Mouse (Mus musculus) neural tube, embryonic 14.5 days (tissue): Measurements from ENCODE around the gene Kif19a. TPM values are rescaled to one million over a fixed set of nuclear protein-coding genes. Genes with fewer than 3 reads are reported as not detected.

Experiments
- ATAC-seq: fragments of 200-750 bp; cut with Nextera tagmentation; 2 replicates; pipeline ENCODE4 v1.8.0; 2017; ENCODE audit warnings: low read depth, mild to moderate bottlenecking, moderate TSS enrichment, moderate library complexity
- H3K27ac ChIP-seq: fragments of 300-500 bp; sonication (generic); 2 replicates; pipeline ENCODE4 v1.5.1; 2014; ENCODE audit warnings: low read depth, mild to moderate bottlenecking, control low read depth, low read length, moderate library complexity, mixed read lengths
- H3K27me3 ChIP-seq: fragments of 300-500 bp; sonication (generic); 2 replicates; pipeline ENCODE4 v1.6.1; 2014; ENCODE audit warnings: low read length; ENCODE audit not compliant: control insufficient read depth, insufficient read depth
- H3K36me3 ChIP-seq: fragments of 300-500 bp; sonication (generic); 2 replicates; pipeline ENCODE4 v1.6.1; 2014; ENCODE audit warnings: low read length, mixed read lengths; ENCODE audit not compliant: control insufficient read depth, insufficient read depth
- H3K4me1 ChIP-seq: fragments of 300-500 bp; sonication (generic); 2 replicates; pipeline ENCODE4 v1.6.1; 2014; ENCODE audit warnings: low read length; ENCODE audit not compliant: control insufficient read depth, insufficient read depth
- H3K4me2 ChIP-seq: fragments of 300-500 bp; sonication (generic); 2 replicates; pipeline ENCODE4 v1.6.1; 2014; ENCODE audit warnings: mild to moderate bottlenecking, low read depth, low read length, control low read depth
- H3K4me3 ChIP-seq: fragments of 300-500 bp; sonication (generic); 2 replicates; pipeline ENCODE4 v1.5.1; 2014; ENCODE audit warnings: low read depth, low read length, control low read depth, mixed read lengths
- H3K9ac ChIP-seq: fragments of 300-500 bp; sonication (generic); replicated peaks from 2 replicates; pipeline ENCODE4 v1.6.1; 2014; ENCODE audit warnings: low read depth, mild to moderate bottlenecking, control low read depth, low read length, mixed read lengths
- H3K9me3 ChIP-seq: fragments of 300-500 bp; sonication (generic); 2 replicates; pipeline ENCODE4 v1.6.1; 2016; ENCODE audit warnings: low read length; ENCODE audit not compliant: control insufficient read depth
- WGBS: fragments of 180-500 bp; shearing (Covaris S2); extraction: QIAGEN DNeasy Blood & Tissue Kit; methylation state at CpG from one replicate; pipeline ENCODE4 v1.1.7; 2014; 5-methylcytosine and 5-hydroxymethylcytosine counted together
- polyA plus RNA-seq: library from polyadenylated mRNA; unstranded; fragments of >200 nt; fragmentation: Nextera tagmentation; extraction: Ambion mirVana; gene quantifications from 2 replicates; pipeline ENCODE4 v1.2.1, GENCODE M21; 2014

The Kif19a gene
- polyA plus RNA-seq, 1 experiment from 2014 or later, result 0.56 TPM

- Histone ChIP-seq H3K27me3 (no peaks in the 10 kb centered on the region), H3K9me3 (no peaks in the 10 kb centered on the region), H3K4me1 (peaks cover 13% of the 10 kb centered on the region), H3K9ac (no peak overlapping the region), H3K36me3 (no peaks in the 10 kb centered on the region), H3K4me2 (no peak overlapping the region), H3K27ac (no peak overlapping the region), H3K4me3 (no peak overlapping the region)
- ATAC-seq, result no peak
- WGBS, result 43% methylated on average over 5 of the region's 5 CpGs
Measured at GRCm38 (mm10) chr11:114728333-114728732, 36.9 kb upstream of the Kif19a start.

GRCm38 (mm10) chr11:114729832-114730363 lies 35.3 kb upstream of the Kif19a start:
- 55% methylated on average over 6 of the region's 6 CpGs for WGBS
- no peak for ATAC-seq
- Histone ChIP-seq H3K9me3 (no peaks in the 10 kb centered on the region), H3K4me2 (no peak overlapping the region), H3K27me3 (no peaks in the 10 kb centered on the region), H3K4me1 (peaks cover 13% of the 10 kb centered on the region), H3K36me3 (no peaks in the 10 kb centered on the region), H3K4me3 (no peak overlapping the region), H3K27ac (no peak overlapping the region), H3K9ac (no peak overlapping the region)

GRCm38 (mm10) chr11:114731711-114732110 lies 33.5 kb upstream of the Kif19a start:
- no peak for ATAC-seq
- 91% methylated on average over 4 of the region's 4 CpGs for WGBS

GRCm38 (mm10) chr11:114732890-114733289 lies 32.3 kb upstream of the Kif19a start:
- no peaks in the 10 kb centered on the region for H3K36me3 ChIP-seq
- no peaks in the 10 kb centered on the region for H3K27me3 ChIP-seq
- H3K27ac ChIP-seq, result no peak overlapping the region
- 84% methylated on average over 22 of the region's 22 CpGs for WGBS
- no peak overlapping the region for H3K9ac ChIP-seq
- H3K4me2 ChIP-seq, result no peak overlapping the region
- H3K4me3 ChIP-seq, result no peak overlapping the region
- no peak for ATAC-seq
- H3K4me1 ChIP-seq, result 0 out of 2 replicates have a peak, but pooled peaks cover 3% of the 10 kb centered on the region
- H3K9me3 ChIP-seq, result no peaks in the 10 kb centered on the region

More at GRCm38 (mm10) chr11:114731711-114732110, 33.5 kb upstream of the Kif19a start:
- Histone ChIP-seq H3K9me3 (no peaks in the 10 kb centered on the region), H3K4me1 (peaks cover 13% of the 10 kb centered on the region), H3K9ac (no peak overlapping the region), H3K4me2 (no peak overlapping the region), H3K27ac (no peak overlapping the region), H3K27me3 (no peaks in the 10 kb centered on the region), H3K4me3 (no peak overlapping the region), H3K36me3 (no peaks in the 10 kb centered on the region)

DNA sequence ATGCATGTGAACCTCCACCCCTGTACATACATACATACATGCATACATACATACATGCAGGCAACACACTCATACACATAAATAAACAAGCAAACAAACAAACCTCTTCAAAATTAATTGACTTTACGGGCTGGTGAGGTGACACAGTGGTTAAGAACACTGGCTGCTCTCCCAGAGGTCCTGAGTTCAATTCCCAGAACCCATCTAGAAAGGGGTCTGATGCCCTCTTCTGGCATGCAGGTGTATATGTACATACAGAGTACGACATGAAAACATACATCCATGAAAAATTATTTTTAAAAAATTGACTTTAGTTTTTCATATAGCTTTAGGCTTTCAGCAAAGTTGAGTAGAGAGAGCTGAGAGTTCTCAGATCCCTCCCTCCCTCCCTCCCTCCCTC lies 29.1 kb upstream of the Kif19a start:
- Histone ChIP-seq H3K4me3 (no peak overlapping the region), H3K27me3 (no peaks in the 10 kb centered on the region), H3K9ac (no peak overlapping the region), H3K9me3 (no peaks in the 10 kb centered on the region), H3K27ac (no peak overlapping the region), H3K4me1 (peaks cover under 1% of the 10 kb centered on the region; the same call in 1 of the 2 replicates), H3K4me2 (no peak overlapping the region), H3K36me3 (no peaks in the 10 kb centered on the region)
- ATAC-seq, result no peak
- WGBS, result 87% methylated on average over 2 of the region's 2 CpGs

- H3K4me2 ChIP-seq, result no peak overlapping the region
- H3K9ac ChIP-seq, result no peak overlapping the region
- H3K36me3 ChIP-seq, result no peaks in the 10 kb centered on the region
- no peak overlapping the region; the same call in 1 of the 2 replicates for H3K27ac ChIP-seq
- ATAC-seq, result no peak; the same call in 1 of the 2 replicates
- H3K4me1 ChIP-seq, result peaks cover 6% of the 10 kb centered on the region; the same call in 1 of the 2 replicates
- 20% methylated on average over 11 of the region's 11 CpGs for WGBS
- no peaks in the 10 kb centered on the region for H3K27me3 ChIP-seq
- H3K4me3 ChIP-seq, result no peak overlapping the region
- H3K9me3 ChIP-seq, result no peaks in the 10 kb centered on the region
Measured at GRCm38 (mm10) chr11:114736913-114737624, 28.1 kb upstream of the Kif19a start.

DNA sequence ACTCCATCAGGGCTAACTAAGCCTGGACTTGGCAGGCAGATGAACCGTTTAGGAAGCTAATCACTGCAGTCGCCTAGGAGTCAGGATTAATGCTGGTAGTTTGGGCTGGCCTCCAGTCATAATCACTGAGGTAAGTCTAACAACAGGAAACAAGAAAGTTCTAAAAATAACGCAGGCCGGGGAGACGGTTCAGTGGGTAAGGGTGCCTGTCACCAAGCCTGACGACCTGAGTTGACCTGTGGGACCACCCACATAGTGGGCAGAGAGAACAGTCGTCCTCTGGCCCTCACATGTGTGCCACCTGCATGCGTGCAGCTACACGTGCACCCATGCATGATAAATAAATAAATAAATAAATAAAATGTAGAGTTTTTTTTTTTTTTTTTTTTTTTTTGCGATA lies 24.6 kb upstream of the Kif19a start:
- Histone ChIP-seq H3K4me1 (peaks cover 6% of the 10 kb centered on the region; the same call in 1 of the 2 replicates), H3K9me3 (no peaks in the 10 kb centered on the region), H3K27ac (no peak overlapping the region), H3K27me3 (no peaks in the 10 kb centered on the region), H3K9ac (no peak overlapping the region), H3K4me2 (no peak overlapping the region), H3K4me3 (no peak overlapping the region), H3K36me3 (no peaks in the 10 kb centered on the region)
- ATAC-seq, result no peak
- 27% methylated on average over 10 of the region's 10 CpGs for WGBS

DNA sequence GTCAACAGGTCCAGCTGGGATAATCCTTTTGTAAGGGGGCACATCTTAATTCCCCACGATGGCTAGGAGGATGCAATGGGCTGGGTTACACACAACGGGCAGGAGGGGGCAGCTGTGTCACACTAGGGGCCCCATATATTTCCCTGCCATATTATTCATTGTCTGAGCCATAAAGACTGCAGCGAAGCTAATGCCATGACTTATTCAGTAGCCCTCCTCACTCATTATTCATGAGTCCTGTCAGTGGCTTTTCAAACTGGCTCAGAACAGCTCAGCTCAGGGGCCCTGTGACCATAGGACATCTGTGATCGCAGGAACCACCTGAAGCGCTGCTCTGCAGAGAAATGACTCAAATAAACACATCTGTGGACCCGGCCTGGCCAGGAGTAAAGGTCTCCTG lies 23.7 kb upstream of the Kif19a start:
- no peaks in the 10 kb centered on the region for H3K9me3 ChIP-seq
- peaks cover 6% of the 10 kb centered on the region; the same call in 1 of the 2 replicates for H3K4me1 ChIP-seq
- no peak overlapping the region for H3K9ac ChIP-seq
- ATAC-seq, result no peak
- WGBS, result 5% methylated on average over 6 of the region's 6 CpGs
- no peak overlapping the region for H3K4me3 ChIP-seq
- H3K36me3 ChIP-seq, result no peaks in the 10 kb centered on the region
- H3K4me2 ChIP-seq, result no peak overlapping the region
- H3K27ac ChIP-seq, result no peak overlapping the region
- H3K27me3 ChIP-seq, result no peaks in the 10 kb centered on the region

- ATAC-seq, result peak; percentile 81
Measured at GRCm38 (mm10) chr11:114745134-114745533, 20.1 kb upstream of the Kif19a start.

More at GRCm38 (mm10) chr11:114745134-114745533, 20.1 kb upstream of the Kif19a start:
- Histone ChIP-seq H3K27ac (no peak overlapping the region), H3K36me3 (no peaks in the 10 kb centered on the region), H3K4me3 (no peak overlapping the region), H3K27me3 (no peaks in the 10 kb centered on the region), H3K4me2 (peak overlapping the region; percentile 19; the same call in 1 of the 2 replicates), H3K9me3 (no peaks in the 10 kb centered on the region), H3K4me1 (peaks cover 6% of the 10 kb centered on the region; the same call in 1 of the 2 replicates), H3K9ac (no peak overlapping the region)
- WGBS, result 2% methylated on average over 12 of the region's 12 CpGs
